Mouse (Mus musculus): ENCODE data around the gene Ankib1.

DNA sequence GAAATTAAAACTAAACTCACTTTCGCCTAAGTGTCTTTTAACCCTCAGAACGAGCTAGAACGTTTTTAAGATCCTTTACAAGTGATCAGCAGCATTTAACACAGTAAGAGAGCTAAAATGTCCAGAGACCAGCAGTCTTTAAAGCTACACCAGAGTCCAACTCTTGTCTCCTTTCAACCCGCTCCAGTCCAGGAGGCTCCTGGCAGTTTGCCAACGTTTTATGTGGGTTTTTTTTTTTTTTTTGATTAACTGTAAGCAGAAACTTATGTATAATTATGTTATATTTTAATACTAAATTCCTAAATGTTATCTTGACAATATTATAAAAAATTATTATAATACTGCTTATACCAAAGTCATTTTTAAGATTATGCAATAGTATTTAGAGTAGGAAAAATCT is 73.9 kb downstream of the Ankib1 start:
- TF ChIP-seq POLR2A (IDR thresholded peaks at IDR 0.05; ENCODE audit: borderline replicate concordance, control insufficient read depth, low read depth, low read length) = no peak
- no peak for TF ChIP-seq CTCF (IDR thresholded peaks at IDR 0.05; ENCODE audit: control insufficient read depth, insufficient read depth, low read length)

Data from bone marrow, adult 2 months (tissue).